Mouse (Mus musculus) myocyte (in vitro differentiated cells): ENCODE results near the gene Pald1.

Experiments used
- CEBPB ChIP-seq: IDR thresholded peaks from 2 replicates; pipeline ENCODE4 v1.6.1; 2011; ENCODE audit warnings: mild to moderate bottlenecking, moderate library complexity; ENCODE audit not compliant: poor library complexity, insufficient read depth, severe bottlenecking
- POLR2A ChIP-seq: IDR thresholded peaks from one replicate; pipeline ENCODE4 v1.6.1; 2011; ENCODE audit warnings: low read depth, mild to moderate bottlenecking, control low read depth, moderate library complexity; ENCODE audit not compliant: insufficient read length
- POLR2AphosphoS2 ChIP-seq: IDR thresholded peaks from one replicate; pipeline ENCODE4 v1.6.1; 2011; ENCODE audit warnings: low read depth, control low read depth; ENCODE audit not compliant: insufficient read length
- SRF ChIP-seq: IDR thresholded peaks from one replicate; pipeline ENCODE4 v1.6.1; 2011; ENCODE audit warnings: low read depth; ENCODE audit not compliant: control insufficient read depth, insufficient read length
- TCF12 ChIP-seq: IDR thresholded peaks from one replicate; pipeline ENCODE4 v1.6.1; 2011; ENCODE audit warnings: mild to moderate bottlenecking, control low read depth; ENCODE audit not compliant: poor library complexity, insufficient read depth, severe bottlenecking
- USF1 ChIP-seq: IDR thresholded peaks from one replicate; pipeline ENCODE4 v1.6.1; 2011; ENCODE audit warnings: low read depth, mild to moderate bottlenecking, control low read depth, moderate library complexity

GRCm38 (mm10) chr10:61340247-61340646 lies 43.1 kb downstream of the Pald1 start:
- TF ChIP-seq TCF12 (no peak), SRF (no peak), USF1 (no peak), POLR2A (no peak), POLR2AphosphoS2 (no peak), CEBPB (no peak)
